Mouse (Mus musculus): ENCODE data around the gene Ptprm.
"Not testable (repeated sequence)": the region's sequence is repeated elsewhere in the genome, so short reads cannot be mapped to it uniquely, and the experiment has no call there.

Ptprm gene

DNA sequence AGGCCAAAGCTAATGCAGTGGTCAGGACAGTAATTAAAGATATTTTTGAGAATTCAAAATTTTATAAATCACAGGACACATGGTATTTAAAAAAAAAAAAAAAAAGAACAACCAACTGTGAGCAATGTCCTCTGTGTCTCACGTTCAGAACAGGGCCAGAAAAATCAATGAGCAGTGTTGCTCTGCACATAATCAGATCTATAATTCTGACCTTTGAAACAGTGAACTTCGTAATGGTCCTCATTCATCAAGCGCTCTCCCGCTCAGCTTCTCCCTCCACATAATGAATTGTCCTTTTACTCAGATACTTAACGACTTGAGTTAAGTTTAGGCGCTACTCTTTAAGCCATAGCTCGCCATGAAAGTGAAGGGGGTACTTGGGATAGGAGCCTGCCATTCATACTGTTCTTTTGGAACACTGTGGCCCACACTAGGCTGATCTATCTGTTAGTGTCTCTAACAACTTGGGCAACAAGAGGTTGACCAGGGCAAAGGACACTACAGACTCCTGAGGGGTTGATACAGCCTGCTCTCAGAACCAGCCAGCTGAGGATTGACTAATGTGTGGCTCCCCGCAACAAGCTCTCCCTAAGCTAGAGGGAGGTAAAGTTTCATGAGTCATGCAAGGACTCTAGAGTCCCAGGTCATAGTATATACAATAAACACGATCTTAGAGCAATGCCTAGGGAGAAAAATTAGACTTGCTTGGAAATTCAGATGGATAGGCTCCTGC, 473.1 kb downstream of the Ptprm start:
- DNase-seq (ENCODE audit: low read depth, low spot score) = no peak

DNA sequence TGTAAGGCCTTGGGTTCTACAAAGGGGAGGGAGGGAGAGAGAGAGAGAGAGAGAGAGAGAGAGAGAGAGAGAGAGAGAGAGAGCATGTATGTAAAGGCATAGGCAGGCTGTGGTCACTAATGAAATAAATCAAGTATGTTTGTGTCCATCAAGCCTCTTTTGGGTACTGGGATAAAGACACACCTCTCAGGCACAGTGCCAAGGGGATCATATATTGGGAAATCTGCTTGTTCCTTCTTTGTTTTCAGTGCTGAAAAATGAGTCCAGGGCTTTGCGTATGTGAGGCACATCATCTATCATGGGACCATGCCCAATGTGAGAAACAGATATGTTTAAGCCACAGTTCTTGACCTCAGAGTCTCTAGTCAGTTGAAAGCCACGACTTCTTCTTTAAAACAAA, 475.1 kb downstream of the Ptprm start:
- no peak for DNase-seq (ENCODE audit: low read depth, low spot score)

DNA sequence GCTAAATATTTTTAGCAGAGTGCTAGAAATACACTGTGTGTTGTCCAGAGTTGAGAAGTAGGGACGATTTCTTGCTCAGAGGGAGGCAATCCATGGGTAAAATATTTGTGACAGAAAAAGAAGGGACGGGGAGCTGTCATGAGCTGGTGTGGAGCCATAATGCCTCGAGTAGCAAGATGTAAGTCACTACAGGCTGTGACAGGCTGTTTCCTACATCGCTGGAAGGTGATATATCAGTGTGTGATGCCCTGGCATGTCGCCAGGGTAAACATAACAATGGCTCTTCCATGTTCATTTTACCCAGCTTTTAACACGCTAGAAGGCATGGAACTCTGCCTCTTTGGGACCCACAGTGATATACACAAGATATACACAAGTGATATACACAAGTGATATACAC, 476.7 kb downstream of the Ptprm start:
- DNase-seq (ENCODE audit: low read depth, low spot score) = no peak

DNA sequence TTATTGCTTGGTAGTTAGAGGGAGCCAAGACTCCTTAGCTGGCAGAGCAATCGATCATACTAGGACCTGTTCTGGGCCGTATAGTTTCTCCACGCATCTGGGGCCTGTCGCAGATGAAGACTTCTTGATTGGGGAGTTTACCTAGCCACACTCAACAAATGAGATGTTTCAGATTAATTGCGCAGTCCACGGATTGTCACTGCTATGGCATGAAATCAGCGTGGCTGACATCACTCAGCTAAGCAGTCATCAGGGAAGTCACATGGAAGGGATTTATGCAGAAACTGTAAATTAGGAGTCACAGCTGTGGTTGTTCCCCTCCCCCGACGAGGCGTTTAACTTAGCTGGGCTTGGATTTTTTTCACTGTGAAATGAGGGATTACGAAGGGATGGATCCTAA, 479.4 kb downstream of the Ptprm start:
- DNase-seq (ENCODE audit: low read depth, low spot score) = no peak

DNA sequence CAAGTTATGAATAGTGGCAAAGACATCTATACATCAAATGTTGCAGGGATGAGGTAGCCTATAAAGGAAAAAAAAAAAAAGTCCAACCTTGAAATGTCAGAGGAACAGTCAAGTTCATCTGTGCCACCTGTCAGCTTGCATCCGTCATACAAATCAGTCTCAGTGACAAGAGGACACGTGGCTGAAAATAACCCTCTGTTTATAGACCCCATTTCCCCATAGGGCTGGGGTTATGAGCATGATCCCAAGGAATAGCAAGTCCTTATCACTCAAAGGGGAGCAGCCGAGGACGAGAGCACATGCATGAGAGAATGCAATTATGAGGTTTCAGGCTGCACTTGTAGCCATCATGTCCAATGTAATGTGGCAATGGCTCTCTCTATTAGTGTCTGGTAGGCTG, 482.9 kb downstream of the Ptprm start:
- no peak for DNase-seq (ENCODE audit: low read depth, low spot score)

DNA sequence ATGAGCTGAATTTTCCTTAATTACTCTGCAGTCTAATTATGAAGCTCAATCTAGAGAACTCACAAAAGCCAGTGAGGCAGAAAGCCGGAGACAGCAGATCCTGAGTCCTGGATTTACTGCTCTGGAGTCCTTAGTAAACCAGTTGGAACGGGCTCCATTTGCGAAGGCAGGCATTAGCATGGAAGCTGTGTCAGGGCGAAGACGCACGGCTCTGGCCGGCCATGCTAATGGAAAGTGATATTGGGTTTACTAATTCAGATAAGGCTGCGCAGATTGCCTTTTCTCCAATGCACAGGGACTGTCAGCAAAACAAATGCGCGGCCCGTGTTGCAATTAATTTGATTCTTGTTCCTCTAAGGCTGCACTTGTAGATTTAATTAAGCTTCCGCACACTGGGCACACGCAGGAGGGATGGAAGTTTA, 484.7 kb downstream of the Ptprm start:
- no peak for DNase-seq (ENCODE audit: low read depth, low spot score)

DNA sequence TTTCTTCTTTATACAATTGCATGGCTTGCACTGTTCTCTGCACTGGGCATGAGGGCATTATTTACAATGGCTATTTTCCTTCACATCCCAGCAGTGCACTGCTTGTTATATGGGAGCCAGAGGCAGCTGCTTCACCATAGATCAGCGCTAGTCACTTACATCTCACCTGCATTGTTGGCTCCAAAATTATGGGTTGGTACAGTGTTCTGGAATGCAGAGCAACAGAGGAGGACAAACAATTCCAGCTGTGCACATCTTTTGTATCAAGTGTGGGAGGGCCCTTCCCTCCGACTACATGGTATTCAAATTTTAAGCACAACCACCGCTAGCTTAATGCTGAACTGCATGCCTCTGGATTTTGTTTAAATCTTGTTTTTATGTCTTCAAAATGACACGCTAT, 489.8 kb downstream of the Ptprm start:
- no peak for DNase-seq (ENCODE audit: low read depth, low spot score)

DNA sequence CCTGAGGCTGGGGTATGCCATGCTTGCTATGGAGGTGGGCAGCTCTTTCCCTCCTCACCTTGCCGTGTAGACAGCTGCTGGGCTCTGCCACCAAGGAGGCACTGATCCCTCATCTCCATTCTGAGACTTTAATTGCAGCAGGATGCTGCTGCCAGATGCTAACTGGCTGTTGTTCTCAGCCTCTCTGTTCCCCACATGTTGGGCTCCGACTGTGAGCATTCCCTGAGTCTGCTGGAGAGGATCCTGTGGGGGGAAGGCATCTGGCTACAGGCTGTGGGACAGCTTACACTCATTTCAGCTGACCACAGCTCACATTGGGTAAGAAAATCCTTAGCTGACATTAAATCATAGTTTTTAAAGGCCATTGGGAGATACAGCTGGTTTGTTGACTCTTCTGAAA, 492.7 kb downstream of the Ptprm start:
- peak; percentile 21 for DNase-seq (ENCODE audit: low read depth, low spot score)

DNA sequence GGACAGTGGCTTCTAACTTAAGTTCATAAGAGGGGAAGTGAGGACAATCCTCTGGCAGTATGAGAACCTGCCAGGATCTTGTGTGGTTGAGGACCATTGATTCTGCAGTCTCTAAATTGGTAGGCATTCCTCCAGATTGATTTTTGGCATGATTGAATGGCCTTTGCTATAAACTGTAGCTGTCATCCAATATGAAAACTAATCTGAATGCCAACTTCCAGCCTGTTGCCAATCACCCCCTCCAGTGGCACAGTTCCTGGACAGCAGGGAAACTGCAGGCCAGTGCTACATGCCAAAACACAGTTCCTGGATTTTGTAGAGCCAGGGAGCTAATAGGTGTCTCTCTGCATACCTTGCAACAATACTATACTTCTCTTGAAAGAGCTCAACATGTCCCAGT, 495.5 kb downstream of the Ptprm start:
- no peak for DNase-seq (ENCODE audit: low read depth, low spot score)

DNA sequence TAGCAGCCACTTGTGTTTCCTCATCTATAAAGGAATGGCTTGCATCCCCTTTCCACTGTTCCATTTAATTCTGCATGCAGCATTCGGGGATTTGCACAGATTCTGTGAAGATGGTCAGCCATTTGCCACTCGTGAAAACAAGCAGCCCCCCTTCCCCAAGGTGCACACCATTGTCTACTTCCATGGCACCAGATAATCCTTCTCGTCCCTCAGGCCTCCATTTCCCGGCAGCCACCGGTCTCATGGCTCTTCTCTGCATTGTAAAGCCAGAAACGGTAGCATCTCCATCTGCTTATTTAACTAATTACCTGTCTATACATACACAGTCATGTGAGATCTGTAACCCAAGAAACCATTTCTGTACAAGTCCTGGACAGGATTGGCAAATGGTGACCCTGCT, 501.8 kb downstream of the Ptprm start:
- DNase-seq (ENCODE audit: low read depth, low spot score) = no peak

DNA sequence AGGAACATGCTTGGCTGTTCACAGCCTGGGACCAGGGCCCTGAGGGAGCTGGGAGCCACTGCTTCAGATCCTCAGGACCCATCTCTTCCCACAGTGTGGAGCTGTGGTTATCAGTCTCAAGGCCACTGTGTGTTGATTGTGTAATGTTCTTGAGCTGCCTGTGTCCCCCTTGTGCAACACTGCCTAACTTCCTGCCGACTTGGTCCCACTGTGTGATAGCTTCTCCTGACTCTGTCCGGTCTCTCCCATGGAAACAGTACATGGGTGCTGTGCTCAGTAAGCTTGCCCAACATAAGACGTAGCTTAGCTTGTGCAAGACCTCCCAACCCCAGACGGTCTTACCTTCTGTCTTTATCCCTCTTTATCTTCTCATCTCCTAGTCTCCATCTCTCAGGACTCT, 507.2 kb downstream of the Ptprm start:
- not testable (repeated sequence) for DNase-seq (ENCODE audit: low read depth, low spot score)

DNA sequence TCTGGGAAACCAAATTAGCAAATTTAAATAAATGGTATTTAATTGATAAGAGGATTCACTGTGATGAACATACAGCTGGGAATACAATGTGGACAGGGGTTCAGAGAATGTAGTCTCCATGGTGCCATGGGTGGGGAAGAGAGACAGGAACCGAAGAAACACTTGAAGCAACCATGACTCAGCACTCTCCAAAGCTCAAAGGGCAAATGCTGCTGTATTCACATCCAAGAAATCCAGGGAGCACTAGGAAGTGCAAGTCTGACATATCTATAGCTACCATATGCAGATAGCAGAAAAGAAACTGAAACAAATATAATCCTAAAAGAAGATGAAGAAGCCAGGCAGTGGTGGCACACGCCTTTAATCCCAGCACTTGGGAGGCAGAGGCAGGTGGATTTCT, 531.9 kb downstream of the Ptprm start:
- no peak for DNase-seq (ENCODE audit: low read depth, low spot score)

DNA sequence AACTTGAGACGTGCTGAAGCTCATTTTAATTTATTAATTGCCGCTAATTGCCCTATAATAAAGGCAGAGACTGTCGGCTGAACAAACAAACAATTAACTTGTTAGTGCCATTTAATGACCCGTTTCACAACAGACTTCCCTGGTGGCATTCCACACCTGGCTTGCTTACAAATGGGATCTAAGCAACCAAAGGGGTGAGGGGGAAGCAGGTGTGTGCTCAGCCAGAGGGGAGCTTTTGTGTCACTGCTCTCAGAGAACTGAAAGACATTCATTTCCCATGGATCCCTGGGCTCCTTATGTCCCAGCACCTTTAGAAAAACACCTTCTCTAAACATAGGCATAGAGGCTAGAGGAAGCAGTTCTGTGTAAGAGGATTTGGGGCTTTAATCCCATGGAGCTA, 536.9 kb downstream of the Ptprm start:
- no peak for DNase-seq (ENCODE audit: low read depth, low spot score)

DNA sequence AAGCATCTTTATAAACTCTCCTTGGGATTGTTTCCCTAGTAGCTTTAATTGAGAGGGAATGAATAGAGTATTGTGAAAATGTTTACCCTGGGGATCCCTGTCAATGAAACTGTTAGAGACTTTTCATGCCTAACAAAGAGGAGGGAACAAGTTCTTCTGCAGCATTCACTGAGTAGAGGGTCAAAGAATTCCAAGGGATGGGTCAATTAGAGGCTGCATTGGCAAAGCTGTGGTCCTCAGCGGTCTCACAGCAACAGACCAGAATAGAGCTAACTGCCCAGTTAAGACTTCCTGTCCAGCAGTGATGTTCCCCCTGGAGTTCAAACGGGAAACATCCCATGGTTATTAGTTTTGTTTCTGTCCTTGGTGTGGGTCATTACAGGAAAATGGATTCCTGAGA, 538.3 kb downstream of the Ptprm start:
- DNase-seq (ENCODE audit: low read depth, low spot score) = no peak

DNA sequence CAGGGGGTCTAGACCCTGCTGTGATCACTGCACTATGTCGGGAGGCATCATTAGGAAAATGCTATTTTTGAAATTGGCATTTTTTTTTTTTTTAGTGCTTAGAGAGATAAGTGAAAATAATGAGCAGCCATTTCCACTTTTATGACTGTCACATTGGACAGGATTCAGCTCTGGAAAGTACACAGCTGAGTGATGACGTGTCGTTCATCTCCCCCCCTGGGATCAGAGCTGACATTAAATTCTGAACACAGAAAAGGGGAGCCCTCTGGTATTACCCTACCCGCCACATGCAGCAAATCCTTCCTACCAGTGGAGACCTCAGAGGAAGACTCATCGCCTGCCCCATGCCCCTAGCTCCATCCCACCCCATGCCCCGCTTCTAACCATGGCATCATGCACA, 540.5 kb downstream of the Ptprm start:
- no peak for DNase-seq (ENCODE audit: low read depth, low spot score)

DNA sequence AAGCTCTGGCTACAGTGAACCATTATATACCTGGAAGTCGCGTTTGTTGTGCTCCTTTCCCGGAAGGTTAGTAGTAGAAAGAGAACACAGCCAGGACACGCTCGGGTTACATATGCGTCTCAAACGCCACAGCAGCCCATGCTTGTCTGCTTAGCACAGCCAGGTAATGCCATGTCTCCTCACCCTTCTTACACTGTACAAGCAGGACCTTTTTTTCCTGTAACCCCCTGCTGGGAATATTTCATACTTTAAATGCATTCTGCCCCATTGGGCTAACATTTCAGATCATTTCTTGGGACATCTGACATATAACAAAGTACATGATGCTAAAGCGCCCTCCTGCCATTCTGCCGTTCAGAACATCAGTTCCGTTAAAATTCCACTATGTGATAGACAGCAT, 540.9 kb downstream of the Ptprm start:
- no peak for DNase-seq (ENCODE audit: low read depth, low spot score)

DNA sequence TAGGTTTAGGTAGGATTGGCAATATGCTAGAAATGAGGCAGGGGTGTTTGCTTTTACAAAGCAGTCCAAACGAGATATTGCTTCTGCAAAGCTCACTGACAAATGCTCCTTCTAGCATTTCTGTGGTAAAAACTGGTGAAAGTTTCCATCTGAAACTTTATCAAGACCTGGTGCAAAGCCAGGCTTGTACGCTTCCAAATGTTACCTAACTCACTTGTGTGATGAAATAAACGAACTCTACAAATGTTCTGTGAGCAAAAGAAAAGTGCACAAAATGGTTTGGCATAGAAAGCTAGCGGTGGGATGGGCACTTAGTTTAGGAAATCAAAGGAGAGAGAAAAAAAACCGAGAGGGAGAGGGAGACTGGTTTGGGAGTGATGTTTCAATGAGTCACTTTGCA, 544.5 kb downstream of the Ptprm start:
- no peak for DNase-seq (ENCODE audit: low read depth, low spot score)

DNA sequence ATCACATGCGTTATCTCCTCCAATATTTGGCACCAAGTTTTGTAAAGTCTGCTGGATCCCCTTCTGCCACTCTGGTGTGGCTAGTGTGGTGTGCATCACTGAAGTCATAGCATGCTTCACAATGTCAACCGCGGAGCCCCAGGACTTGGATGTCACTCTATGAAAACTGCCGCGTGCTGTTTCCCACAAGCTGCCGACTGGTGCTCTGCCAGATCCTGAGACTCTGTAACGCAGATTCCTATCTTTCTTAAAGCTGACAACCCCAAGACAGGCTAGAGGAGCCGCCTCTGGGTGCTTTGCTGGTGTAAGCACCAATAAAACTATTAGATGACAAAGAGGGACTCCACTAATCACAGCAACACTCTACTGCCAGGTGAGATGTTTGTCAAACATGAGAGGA, 546.1 kb downstream of the Ptprm start:
- no peak for DNase-seq (ENCODE audit: low read depth, low spot score)

DNA sequence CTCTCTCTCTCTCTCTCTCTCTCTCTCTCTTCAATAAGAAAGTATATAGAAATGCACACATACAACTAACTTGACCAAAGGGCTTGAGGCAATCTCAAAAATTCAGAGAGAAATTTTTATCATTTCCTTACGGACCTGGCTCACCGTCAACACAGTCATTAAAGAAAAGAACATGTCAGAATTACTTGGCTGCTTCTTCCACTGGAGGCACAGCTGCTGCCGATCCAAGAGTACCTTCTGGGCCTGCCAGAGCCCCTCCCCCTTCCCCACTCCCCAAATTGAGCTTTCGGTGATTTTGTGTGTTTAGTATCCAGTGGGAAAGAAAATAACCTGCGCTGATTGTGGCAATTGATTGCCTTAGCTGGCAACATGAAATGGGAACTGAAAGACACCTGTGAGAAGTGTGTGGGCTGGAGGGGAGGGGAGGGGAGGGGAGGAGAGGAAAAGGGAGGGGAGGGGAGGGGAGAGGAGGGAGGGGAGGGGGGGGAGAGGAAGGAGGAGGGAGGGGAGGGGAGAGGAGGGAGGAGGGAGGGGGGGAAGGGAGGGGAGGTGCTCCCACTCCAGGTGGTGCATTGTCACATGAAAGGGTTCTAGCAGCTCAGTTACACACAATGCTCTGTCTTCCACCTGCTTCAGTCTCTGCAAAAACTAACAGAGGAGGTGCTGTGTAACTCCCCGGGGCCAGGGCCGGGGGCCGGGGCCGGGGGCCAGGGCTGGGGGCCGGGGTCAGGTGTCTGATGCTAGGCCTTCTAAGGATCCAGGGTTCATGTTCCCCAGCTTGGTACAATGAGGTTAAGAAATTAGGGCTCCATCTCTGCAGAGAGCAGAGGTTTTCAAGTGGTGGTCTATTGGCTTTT, 552.2 kb downstream of the Ptprm start:
- no peak for DNase-seq (ENCODE audit: low read depth, low spot score)

DNA sequence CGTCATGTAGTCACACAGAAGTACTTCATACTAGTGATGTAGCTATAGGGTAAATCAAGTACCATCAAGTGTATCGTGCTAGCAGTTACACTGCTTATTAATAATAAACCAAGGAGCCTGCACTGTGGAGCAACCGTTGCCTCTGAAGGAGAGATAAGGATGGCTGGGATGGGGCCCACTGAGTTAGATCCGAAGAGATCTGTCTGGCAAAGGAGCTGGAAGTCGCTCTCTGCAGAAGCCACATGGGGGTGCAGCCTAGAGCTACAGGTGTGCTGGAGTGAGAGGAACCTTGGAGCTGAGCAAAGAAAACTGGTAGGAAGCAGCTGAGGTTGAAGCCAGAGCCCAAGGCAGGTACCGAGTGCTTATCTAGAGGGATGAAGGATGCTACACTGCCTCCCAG, 554.0 kb downstream of the Ptprm start:
- no peak for DNase-seq (ENCODE audit: low read depth, low spot score)

DNA sequence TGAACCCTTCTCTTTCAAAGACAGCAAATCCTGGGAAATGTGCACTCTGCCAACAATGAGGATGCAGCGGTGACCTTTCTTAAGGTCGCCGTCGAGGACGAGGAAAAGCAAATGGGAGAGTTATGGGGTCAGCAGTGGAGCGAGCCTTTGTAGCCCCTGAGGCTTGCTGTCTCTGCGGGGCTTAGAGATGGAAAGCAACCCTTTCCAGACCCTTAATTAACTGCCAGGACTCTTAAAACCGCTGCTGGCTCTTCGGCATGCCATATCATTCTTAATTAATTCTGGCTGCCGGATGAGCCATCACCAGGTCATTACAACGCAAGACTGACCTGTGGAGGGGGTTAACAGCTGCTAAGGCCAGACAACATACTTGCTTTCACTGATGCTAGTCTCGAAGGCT, 568.1 kb downstream of the Ptprm start:
- no peak for DNase-seq (ENCODE audit: low read depth, low spot score)

DNA sequence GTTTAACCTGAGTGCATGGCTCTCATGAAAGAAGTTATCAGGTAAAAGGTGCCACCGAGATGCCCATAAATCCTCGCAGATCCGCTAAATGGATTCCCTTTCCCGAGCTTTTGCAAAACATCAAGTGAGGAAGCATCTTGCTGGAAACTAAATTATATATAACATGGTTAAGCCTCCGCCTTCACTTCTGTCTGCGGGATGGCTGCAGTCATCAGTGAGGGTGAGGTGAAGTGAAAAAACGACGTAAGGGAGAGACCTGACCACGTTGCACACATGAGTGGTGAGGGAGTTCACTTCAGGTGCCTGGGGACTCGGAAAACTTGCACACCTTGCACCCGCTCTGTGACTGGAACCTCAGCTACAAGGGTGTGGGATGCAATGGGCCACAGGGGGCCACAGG, 568.7 kb downstream of the Ptprm start:
- no peak for DNase-seq (ENCODE audit: low read depth, low spot score)

DNA sequence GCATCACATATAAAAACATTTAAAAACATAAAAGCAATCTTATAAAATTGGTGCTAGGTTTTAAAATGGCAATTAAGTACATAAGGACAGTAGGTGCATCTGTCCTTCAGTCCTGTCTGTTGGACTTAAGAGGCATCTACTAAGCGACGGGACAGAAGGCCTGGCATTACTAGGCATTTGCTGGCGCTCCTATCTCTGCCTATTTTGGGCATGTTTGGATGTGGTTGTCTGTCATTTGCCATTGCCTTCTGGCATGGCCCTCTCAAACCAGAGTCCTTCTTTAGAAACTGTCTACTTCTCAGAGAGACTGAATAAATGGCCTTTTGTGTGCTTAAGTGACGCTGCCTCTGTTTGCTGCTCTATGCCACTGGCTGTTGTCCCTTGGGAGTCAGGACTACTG, 570.7 kb downstream of the Ptprm start:
- no peak for DNase-seq (ENCODE audit: low read depth, low spot score)

Data from skeletal muscle tissue, adult 2 months (tissue).